Mouse (Mus musculus): ENCODE results near the gene Plppr4.

Plppr4 gene

DNA sequence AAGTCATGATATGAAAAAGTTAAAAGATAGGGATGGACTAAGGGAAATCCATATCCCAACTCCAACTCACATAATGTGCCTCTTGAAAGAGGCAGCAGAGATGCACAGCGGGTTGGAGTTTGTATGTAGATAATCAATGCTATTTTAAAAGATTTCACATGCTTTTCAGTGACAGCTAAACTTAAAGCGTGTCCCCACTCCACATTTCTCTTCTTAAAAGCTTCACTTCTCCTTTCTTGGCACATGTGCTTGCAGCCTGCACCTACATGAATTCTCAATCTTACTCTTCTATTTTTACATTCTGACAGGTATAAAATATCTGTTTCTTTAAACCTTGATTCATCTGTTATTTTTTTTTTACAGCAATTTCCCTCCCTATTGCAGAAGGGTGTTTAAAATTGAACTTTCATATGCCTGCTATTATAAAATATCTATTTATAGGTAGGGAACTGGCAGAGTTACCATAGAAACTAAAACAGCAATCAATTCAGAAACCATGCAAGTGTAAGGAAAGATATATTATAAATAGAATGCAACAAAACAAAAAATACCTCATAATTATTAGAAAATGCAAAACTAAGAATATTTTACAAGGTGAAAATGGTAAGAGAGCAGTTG, 66.3 kb downstream of the Plppr4 start:
- DNase-seq (ENCODE audit: low spot score in 2 of 2): no peak

Data from urinary bladder, postnatal 36 days (tissue).